Mouse (Mus musculus): ENCODE data around the gene Soat2.

DNA sequence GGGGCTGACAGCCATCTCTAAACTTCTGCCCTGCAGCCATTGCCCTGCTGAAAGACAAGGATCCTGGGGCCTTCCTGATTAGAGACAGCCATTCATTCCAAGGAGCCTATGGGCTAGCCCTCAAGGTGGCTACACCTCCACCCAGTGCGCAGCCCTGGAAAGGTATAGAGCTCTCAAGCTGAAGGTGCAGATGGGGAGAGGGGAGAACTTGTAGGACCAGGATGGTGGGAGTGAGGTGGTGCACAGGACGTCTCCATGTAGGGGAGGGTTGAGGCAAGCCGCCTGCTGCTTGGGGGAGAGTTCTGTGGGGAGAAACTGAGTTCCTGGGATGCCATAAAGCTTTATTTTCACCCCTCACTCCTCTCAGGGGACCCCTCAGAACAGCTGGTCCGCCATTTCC, 36.7 kb upstream of the Soat2 start:
- TF ChIP-seq POLR2A (IDR thresholded peaks at IDR 0.05; ENCODE audit: insufficient read depth, low read depth, low read length): no peak
- TF ChIP-seq CTCF (IDR thresholded peaks at IDR 0.05; ENCODE audit: insufficient read depth, low read depth, low read length): no peak

Measured in olfactory bulb, adult 2 months (tissue).